Mouse (Mus musculus): ENCODE data around the gene Smim6. TPM values are rescaled to one million over a fixed set of nuclear protein-coding genes. Genes with fewer than 3 reads are reported as not detected.

The Smim6 gene
- total RNA-seq (2017), result 3.8 and 6.6 TPM in 2 replicates

GRCm38 (mm10) chr11:115911632-115912376, at the start of gene Smim6:
Gene Smim6 (plus strand): TSS chr11:115912017.
- ATAC-seq (replicated peaks in 1 of 2; ENCODE audit: insufficient read depth in 1 of 2, low FRiP score in 2 of 2, low TSS enrichment in 1 of 2, low read depth in 1 of 2, poor library complexity in 2 of 2, severe bottlenecking in 2 of 2), result peak; percentile 60 to 68

GRCm38 (mm10) chr11:115863895-115864294, 47.9 kb upstream of the Smim6 start:
- no peak for ATAC-seq (replicated peaks in 1 of 2; ENCODE audit: insufficient read depth in 1 of 2, low FRiP score in 2 of 2, low TSS enrichment in 1 of 2, low read depth in 1 of 2, poor library complexity in 2 of 2, severe bottlenecking in 2 of 2)

- ATAC-seq (replicated peaks in 1 of 2; ENCODE audit: insufficient read depth in 1 of 2, low FRiP score in 2 of 2, low TSS enrichment in 1 of 2, low read depth in 1 of 2, poor library complexity in 2 of 2, severe bottlenecking in 2 of 2), result peak; percentile 81 to 87
These were observed 42.4 kb upstream of the Smim6 start for GRCm38 (mm10) chr11:115869393-115869792.

DNA sequence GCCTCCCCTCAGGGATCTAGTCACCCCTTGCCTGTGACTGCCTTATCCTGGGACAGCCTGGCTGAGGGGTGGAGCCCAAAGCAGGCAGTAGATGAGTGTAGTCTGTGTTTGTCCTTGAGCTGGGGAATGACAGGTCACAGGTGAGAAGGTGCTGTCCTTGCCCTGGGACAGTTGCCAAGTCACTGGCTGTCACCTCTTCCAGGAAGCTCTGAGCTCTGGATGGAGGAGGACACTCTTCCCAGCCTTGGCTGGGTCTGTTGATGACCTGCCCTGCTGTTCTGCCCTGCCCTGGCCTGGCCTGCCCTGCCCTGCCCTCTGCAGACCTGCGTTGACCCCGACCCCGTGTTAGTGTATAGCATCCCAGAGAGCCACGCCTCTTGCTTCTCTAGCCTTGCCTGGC, 39.4 kb upstream of the Smim6 start:
- no peak for ATAC-seq (replicated peaks in 1 of 2; ENCODE audit: insufficient read depth in 1 of 2, low FRiP score in 2 of 2, low TSS enrichment in 1 of 2, low read depth in 1 of 2, poor library complexity in 2 of 2, severe bottlenecking in 2 of 2)

DNA sequence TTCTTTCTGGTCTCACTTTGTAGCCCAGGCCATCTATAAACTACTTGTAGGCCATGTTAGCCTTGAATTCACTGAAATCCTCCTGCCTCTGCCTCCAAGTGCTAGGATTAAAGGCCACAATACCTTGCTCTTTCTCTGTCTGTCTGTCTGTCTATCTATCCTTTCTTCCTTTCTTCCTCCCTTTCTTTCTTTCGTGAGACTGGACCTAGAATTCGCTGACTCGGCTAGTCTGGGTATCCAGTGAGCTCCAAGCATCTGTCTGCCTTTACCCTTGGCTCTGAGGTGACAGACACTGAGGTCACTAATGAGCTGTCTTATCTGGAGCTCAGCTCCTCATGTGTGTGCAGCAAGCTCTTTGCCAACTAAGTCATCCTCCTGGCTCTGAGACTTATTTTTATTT, 35.9 kb upstream of the Smim6 start:
- ATAC-seq (replicated peaks in 1 of 2; ENCODE audit: insufficient read depth in 1 of 2, low FRiP score in 2 of 2, low TSS enrichment in 1 of 2, low read depth in 1 of 2, poor library complexity in 2 of 2, severe bottlenecking in 2 of 2), result no peak

DNA sequence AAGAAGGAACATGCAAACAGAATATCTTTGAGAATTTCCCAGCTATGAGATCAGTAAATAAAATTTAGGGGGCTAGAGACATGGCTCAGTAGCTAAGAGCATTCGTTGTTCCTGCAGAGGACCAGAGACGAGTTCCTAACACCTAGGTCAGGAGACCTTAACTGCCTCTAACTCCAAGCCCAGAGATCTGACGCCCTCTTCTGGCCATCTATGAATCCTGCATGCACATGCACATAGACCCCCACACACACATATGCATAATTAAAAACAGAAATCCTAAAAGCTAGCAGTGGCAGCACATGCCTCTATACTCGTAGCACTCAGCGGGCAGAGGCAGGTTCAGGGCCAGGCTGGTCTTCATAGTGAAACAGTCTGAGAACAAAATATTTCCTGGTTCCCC, 35.4 kb upstream of the Smim6 start:
- ATAC-seq (replicated peaks in 1 of 2; ENCODE audit: insufficient read depth in 1 of 2, low FRiP score in 2 of 2, low TSS enrichment in 1 of 2, low read depth in 1 of 2, poor library complexity in 2 of 2, severe bottlenecking in 2 of 2), result no peak

DNA sequence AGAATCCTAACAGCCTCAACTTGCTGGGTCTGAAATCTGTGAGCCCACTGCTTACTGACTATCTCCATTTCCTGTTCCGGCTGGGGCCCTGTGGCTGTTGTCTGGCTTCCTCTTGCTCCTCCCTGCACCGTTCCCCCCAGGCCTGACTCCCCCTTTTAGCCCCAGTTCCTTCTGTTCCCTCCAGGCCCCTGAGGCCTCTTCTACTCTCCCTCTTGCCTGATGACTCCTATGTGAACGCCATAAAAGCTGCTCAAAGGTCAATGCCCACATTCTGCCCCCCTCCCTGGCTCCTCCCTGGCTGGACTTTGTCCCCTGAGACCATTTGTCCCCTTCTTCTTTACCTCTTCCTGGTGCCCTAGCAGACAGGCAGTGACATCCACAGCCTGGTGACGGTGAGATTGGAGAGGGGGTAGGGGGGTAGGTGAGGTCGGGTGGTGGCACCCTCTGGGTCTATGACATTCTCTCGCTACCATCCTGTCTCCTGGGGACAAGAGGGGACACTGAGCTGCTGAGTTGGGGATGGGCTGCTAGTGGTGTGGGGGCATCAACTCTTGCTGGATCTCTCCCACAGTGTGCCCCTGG, 34.6 kb upstream of the Smim6 start:
- ATAC-seq (replicated peaks in 1 of 2; ENCODE audit: insufficient read depth in 1 of 2, low FRiP score in 2 of 2, low TSS enrichment in 1 of 2, low read depth in 1 of 2, poor library complexity in 2 of 2, severe bottlenecking in 2 of 2), result peak; percentile 36 to 43; a peak in 2 of 4 replicates

DNA sequence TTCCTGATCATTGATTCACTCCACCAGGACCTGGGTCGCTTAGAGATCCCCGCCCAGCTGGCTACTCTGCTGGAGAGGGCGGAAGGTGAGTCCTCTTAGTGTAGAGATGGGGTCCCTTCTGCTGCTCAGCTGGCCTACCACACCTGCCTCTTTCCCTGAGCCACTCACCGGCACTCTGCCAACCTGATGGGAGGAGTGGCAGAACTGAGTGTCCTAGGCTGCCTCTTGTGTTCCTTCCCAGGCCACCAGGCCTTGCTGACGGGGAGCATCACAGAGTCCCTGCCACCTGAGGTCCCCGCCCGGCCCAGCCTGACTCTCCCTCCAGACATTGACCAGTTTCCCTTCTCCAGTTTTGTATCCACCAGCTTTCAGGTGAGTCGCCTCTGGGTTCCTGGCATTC, 33.7 kb upstream of the Smim6 start:
- no peak for ATAC-seq (replicated peaks in 1 of 2; ENCODE audit: insufficient read depth in 1 of 2, low FRiP score in 2 of 2, low TSS enrichment in 1 of 2, low read depth in 1 of 2, poor library complexity in 2 of 2, severe bottlenecking in 2 of 2)

DNA sequence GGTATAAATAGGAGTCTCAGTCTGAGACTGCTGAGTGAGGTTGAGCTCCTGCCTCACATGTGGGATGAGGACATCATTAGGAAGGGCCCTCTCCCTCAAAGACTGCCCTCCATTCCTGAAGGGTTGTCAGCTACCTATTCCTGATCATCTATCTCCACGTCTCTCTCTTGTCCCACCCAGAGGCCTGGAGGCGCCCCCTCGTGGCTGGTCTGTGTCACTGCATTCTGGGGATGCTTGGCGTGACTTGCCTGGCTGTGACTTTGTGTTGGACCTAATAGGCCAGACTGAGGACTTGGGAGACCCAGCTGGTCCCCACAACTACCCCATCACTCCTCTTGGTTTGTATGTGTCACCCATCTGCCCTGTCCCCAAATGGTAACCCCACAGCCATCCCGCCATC, 30.8 kb upstream of the Smim6 start:
- peak; percentile 40 to 63; a peak in 3 of 4 replicates for ATAC-seq (replicated peaks in 1 of 2; ENCODE audit: insufficient read depth in 1 of 2, low FRiP score in 2 of 2, low TSS enrichment in 1 of 2, low read depth in 1 of 2, poor library complexity in 2 of 2, severe bottlenecking in 2 of 2)

DNA sequence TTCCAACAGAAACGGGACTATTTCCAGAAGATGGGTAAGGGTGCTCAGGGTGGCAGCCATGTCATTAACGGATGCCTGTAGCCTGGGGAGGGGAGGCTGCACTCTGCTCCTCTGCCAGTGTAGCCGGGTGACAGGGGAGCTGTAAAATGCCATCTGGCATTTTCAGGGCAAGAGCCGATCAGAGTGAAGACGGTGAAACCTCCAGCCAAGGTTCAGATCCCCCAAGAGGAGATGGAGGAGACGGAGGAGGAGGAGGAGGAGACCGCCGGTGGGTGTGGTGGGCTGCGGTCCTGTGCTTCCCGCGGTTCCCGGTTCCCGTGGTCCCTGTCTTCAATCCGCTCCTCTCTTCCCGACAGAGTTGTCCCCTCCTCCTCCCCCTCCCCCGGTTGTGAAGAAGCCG, 28.6 kb upstream of the Smim6 start:
- ATAC-seq (replicated peaks in 1 of 2; ENCODE audit: insufficient read depth in 1 of 2, low FRiP score in 2 of 2, low TSS enrichment in 1 of 2, low read depth in 1 of 2, poor library complexity in 2 of 2, severe bottlenecking in 2 of 2), result no peak

DNA sequence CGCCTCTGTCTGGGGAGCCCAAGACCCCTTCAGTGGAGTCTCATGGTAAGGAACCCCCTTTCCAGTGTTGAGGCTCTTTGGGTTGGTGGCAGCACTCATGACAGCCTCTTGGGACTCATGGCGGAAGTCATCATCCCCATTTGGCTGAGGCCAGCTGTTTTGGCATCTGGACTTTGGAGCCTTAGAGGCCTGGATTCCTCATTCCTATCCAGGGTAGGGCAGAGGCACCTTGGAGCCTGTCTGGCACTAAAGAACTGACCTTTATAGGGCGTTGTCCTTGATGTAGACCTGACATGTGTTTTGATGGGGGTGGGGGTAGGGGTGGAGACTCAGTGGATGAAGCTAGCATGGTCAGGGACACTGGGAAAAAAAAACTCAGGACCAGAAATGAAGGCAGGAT, 27.5 kb upstream of the Smim6 start:
- no peak for ATAC-seq (replicated peaks in 1 of 2; ENCODE audit: insufficient read depth in 1 of 2, low FRiP score in 2 of 2, low TSS enrichment in 1 of 2, low read depth in 1 of 2, poor library complexity in 2 of 2, severe bottlenecking in 2 of 2)

DNA sequence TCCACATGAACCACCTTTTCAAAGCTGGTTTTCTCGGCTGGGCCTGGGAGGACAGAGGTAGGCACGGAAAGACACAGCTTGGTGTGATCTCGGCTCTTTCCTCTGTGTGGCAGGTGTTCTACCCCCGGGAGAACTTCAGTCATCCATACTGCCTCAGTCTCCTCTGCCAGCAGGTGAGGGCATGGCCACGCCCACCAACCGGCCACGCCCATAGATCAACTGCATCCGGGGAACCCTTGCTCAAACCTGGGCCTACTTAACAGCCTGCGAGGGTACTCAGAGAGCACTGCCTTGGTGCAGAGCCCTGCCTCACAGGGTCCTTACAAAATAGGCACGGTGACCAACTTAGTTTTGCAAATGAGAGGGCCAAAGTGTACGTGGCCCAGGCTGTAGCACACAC, 26.5 kb upstream of the Smim6 start:
- ATAC-seq (replicated peaks in 1 of 2; ENCODE audit: insufficient read depth in 1 of 2, low FRiP score in 2 of 2, low TSS enrichment in 1 of 2, low read depth in 1 of 2, poor library complexity in 2 of 2, severe bottlenecking in 2 of 2), result no peak

DNA sequence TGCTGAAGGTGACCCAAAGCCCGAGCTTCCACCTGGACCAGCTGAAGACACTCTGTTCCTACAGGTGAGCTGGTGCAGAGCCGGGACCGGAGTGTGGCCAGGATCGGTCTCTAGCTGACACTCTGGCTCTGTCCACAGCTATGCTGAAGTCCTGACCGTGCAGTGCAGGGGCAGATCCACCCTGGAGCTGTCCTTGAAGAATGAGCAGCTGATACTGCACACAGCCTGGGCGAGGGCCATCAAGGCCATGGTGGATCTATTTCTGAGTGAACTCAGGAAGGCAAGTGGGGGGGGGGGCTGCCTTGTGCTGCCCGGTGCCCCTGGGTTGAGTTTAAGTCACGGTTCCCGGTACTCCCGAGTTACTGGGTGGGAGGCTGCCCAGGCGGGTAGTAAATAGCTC, 25.4 kb upstream of the Smim6 start:
- no peak for ATAC-seq (replicated peaks in 1 of 2; ENCODE audit: insufficient read depth in 1 of 2, low FRiP score in 2 of 2, low TSS enrichment in 1 of 2, low read depth in 1 of 2, poor library complexity in 2 of 2, severe bottlenecking in 2 of 2)

GRCm38 (mm10) chr11:115888020-115888419, 23.8 kb upstream of the Smim6 start:
- ATAC-seq (replicated peaks in 1 of 2; ENCODE audit: insufficient read depth in 1 of 2, low FRiP score in 2 of 2, low TSS enrichment in 1 of 2, low read depth in 1 of 2, poor library complexity in 2 of 2, severe bottlenecking in 2 of 2), result peak in 1 of 2 experiments; percentile 23; a peak in 1 of 4 replicates

- no peak for ATAC-seq (replicated peaks in 1 of 2; ENCODE audit: insufficient read depth in 1 of 2, low FRiP score in 2 of 2, low TSS enrichment in 1 of 2, low read depth in 1 of 2, poor library complexity in 2 of 2, severe bottlenecking in 2 of 2)
These were observed 22.7 kb upstream of the Smim6 start for GRCm38 (mm10) chr11:115889159-115889558.

DNA sequence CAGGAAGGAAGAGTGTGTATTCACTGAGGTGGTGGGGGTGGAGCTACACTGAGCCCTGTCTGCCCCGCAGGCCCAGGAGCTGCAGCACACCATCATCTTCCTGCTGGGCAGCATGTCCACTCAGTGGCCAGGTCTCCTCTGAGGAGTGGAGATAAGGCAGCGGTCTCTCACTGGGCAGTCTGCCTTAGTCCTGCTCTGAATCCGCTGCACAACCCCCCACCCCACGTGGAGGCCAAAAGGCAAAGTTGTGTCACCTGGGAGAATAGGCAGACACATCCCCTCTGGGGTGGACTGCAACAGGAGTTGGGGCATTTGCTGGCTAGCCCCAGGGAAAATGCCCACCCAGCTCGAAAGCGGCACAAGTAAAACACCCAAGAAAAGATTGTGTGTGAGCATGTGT, 19.6 kb upstream of the Smim6 start:
- no peak for ATAC-seq (replicated peaks in 1 of 2; ENCODE audit: insufficient read depth in 1 of 2, low FRiP score in 2 of 2, low TSS enrichment in 1 of 2, low read depth in 1 of 2, poor library complexity in 2 of 2, severe bottlenecking in 2 of 2)

- no peak for ATAC-seq (replicated peaks in 1 of 2; ENCODE audit: insufficient read depth in 1 of 2, low FRiP score in 2 of 2, low TSS enrichment in 1 of 2, low read depth in 1 of 2, poor library complexity in 2 of 2, severe bottlenecking in 2 of 2)
These were observed 18.7 kb upstream of the Smim6 start for GRCm38 (mm10) chr11:115893071-115893470.

GRCm38 (mm10) chr11:115894755-115895520, 16.9 kb upstream of the Smim6 start:
- peak; percentile 27 to 42; a peak in 1 of 4 replicates for ATAC-seq (replicated peaks in 1 of 2; ENCODE audit: insufficient read depth in 1 of 2, low FRiP score in 2 of 2, low TSS enrichment in 1 of 2, low read depth in 1 of 2, poor library complexity in 2 of 2, severe bottlenecking in 2 of 2)
